Mouse (Mus musculus) kidney, postnatal 0 days (tissue): ENCODE measurements around the gene Grid2. TPM values are rescaled to one million over a fixed set of nuclear protein-coding genes. Genes with fewer than 3 reads are reported as not detected.
A peak's percentile ranks its signal among the peaks of the same experiment; 100 is the strongest.

ENCODE experiments used
- ATAC-seq: fragments of 200-750 bp; cut with Nextera tagmentation; replicated peaks from 2 replicates; pipeline ENCODE4 v1.8.0; 2017; ENCODE audit warnings: low read depth, moderate number of reproducible peaks, moderate TSS enrichment, moderate library complexity; ENCODE audit not compliant: low FRiP score
- DNase-seq: peaks from one replicate; pipeline ENCODE4 v3.0.0-alpha.2; 2016; ENCODE audit warnings: low spot score
- H3K27ac ChIP-seq: fragments of 300-500 bp; sonication (generic); 2 replicates; pipeline ENCODE4 v1.5.1; 2014; ENCODE audit warnings: mild to moderate bottlenecking
- H3K27me3 ChIP-seq: fragments of 300-500 bp; sonication (generic); 2 replicates; pipeline ENCODE4 v1.6.1; 2014; ENCODE audit warnings: low read length, mixed read lengths; ENCODE audit not compliant: insufficient read depth
- H3K36me3 ChIP-seq: fragments of 300-500 bp; sonication (generic); 2 replicates; pipeline ENCODE4 v1.6.1; 2014; ENCODE audit warnings: low read length, mixed read lengths; ENCODE audit not compliant: insufficient read depth
- H3K4me1 ChIP-seq: fragments of 300-500 bp; sonication (generic); replicated peaks from 2 replicates; pipeline ENCODE4 v1.6.1; 2014; ENCODE audit warnings: antibody characterized with exemption, low read length, mixed read lengths; ENCODE audit not compliant: insufficient read depth
- H3K4me2 ChIP-seq: fragments of 300-500 bp; sonication (generic); 2 replicates; pipeline ENCODE4 v1.6.1; 2014; ENCODE audit warnings: mild to moderate bottlenecking, low read length, moderate library complexity, mixed read lengths
- H3K4me3 ChIP-seq: fragments of 300-500 bp; sonication (generic); replicated peaks from 2 replicates; pipeline ENCODE4 v1.5.1; 2014; ENCODE audit warnings: low read depth, low read length
- H3K9ac ChIP-seq: fragments of 300-500 bp; sonication (generic); 2 replicates; pipeline ENCODE4 v1.6.1; 2014; ENCODE audit warnings: low read depth, low read length
- H3K9me3 ChIP-seq: fragments of 300-500 bp; sonication (generic); replicated peaks from 2 replicates; pipeline ENCODE4 v1.6.1; 2016; ENCODE audit warnings: low read length, inconsistent platforms, mixed read lengths
- CTCF ChIP-seq: IDR thresholded peaks from 2 replicates; pipeline ENCODE4 v1.5.1; 2016; ENCODE audit warnings: antibody characterized with exemption, low read depth, mild to moderate bottlenecking, moderate library complexity
- WGBS: fragments of 180-500 bp; shearing (Covaris S2); extraction: QIAGEN DNeasy Blood & Tissue Kit; methylation state at CpG from one replicate; pipeline ENCODE4 v1.1.7; 2014; 5-methylcytosine and 5-hydroxymethylcytosine counted together
- polyA plus RNA-seq: library from polyadenylated mRNA; unstranded; fragments of >200 nt; fragmentation: Nextera tagmentation; extraction: Ambion mirVana; gene quantifications from 2 replicates; pipeline ENCODE4 v1.2.1, GENCODE M21; 2015

The Grid2 gene
- polyA plus RNA-seq, 1 experiment from 2014 or later = 0.21 TPM

- no peaks in the 10 kb centered on the region for H3K9me3 ChIP-seq
- no peak overlapping the region for H3K4me2 ChIP-seq
- TF ChIP-seq CTCF = no peak
- H3K4me3 ChIP-seq = no peak overlapping the region
- H3K4me1 ChIP-seq = no peaks in the 10 kb centered on the region
- no peak overlapping the region for H3K27ac ChIP-seq
- H3K36me3 ChIP-seq = no peaks in the 10 kb centered on the region
- DNase-seq = no peak
- no peak overlapping the region for H3K9ac ChIP-seq
- no peaks in the 10 kb centered on the region for H3K27me3 ChIP-seq
- WGBS = 46% methylated on average over 1 of the region's 1 CpGs
- no peak for ATAC-seq
Observed at GRCm38 (mm10) chr6:64504394-64504793, 1248.7 kb downstream of the Grid2 start.

GRCm38 (mm10) chr6:64542168-64542567, 1286.5 kb downstream of the Grid2 start:
- Histone ChIP-seq H3K9me3 (no peaks in the 10 kb centered on the region), H3K36me3 (no peaks in the 10 kb centered on the region), H3K4me1 (no peaks in the 10 kb centered on the region), H3K4me3 (no peak overlapping the region), H3K4me2 (no peak overlapping the region), H3K27me3 (no peaks in the 10 kb centered on the region), H3K9ac (no peak overlapping the region), H3K27ac (no peak overlapping the region)
- DNase-seq (no peak), ATAC-seq (no peak)
- no peak for TF ChIP-seq CTCF
- WGBS = 86% methylated on average over 3 of the region's 3 CpGs

- Histone ChIP-seq H3K27ac (no peak overlapping the region), H3K4me1 (no peaks in the 10 kb centered on the region), H3K4me2 (no peak overlapping the region), H3K36me3 (no peaks in the 10 kb centered on the region), H3K9me3 (no peaks in the 10 kb centered on the region), H3K9ac (no peak overlapping the region), H3K27me3 (no peaks in the 10 kb centered on the region), H3K4me3 (no peak overlapping the region)
- no peak for TF ChIP-seq CTCF
- ATAC-seq = no peak; the same call in 1 of the 2 replicates
- 32% methylated on average over 3 of the region's 3 CpGs for WGBS
- peak; percentile 9 for DNase-seq
Observed at GRCm38 (mm10) chr6:64553645-64554044, 1298.0 kb downstream of the Grid2 start.

- H3K27ac ChIP-seq = no peak overlapping the region
- ATAC-seq (no peak), DNase-seq (peak; percentile 5)
- H3K9ac ChIP-seq = no peak overlapping the region
- H3K4me2 ChIP-seq = no peak overlapping the region
- no peaks in the 10 kb centered on the region for H3K36me3 ChIP-seq
- no peaks in the 10 kb centered on the region for H3K4me1 ChIP-seq
- H3K27me3 ChIP-seq = no peaks in the 10 kb centered on the region
- 66% methylated on average over 4 of the region's 4 CpGs for WGBS
- TF ChIP-seq CTCF = no peak
- H3K4me3 ChIP-seq = no peak overlapping the region
- H3K9me3 ChIP-seq = no peaks in the 10 kb centered on the region
Observed at GRCm38 (mm10) chr6:64555220-64555619, 1299.5 kb downstream of the Grid2 start.

GRCm38 (mm10) chr6:64568599-64568998, 1312.9 kb downstream of the Grid2 start:
- 66% methylated on average over 5 of the region's 5 CpGs for WGBS
- Histone ChIP-seq H3K4me3 (no peak overlapping the region), H3K4me2 (no peak overlapping the region), H3K4me1 (no peaks in the 10 kb centered on the region), H3K9ac (no peak overlapping the region), H3K9me3 (no peaks in the 10 kb centered on the region), H3K27ac (no peak overlapping the region), H3K27me3 (no peaks in the 10 kb centered on the region), H3K36me3 (no peaks in the 10 kb centered on the region)
- TF ChIP-seq CTCF = peak; percentile 68
- peak; percentile 50 for DNase-seq
- no peak for ATAC-seq

- no peak overlapping the region for H3K4me2 ChIP-seq
- no peaks in the 10 kb centered on the region for H3K4me1 ChIP-seq
- TF ChIP-seq CTCF = no peak
- DNase-seq (no peak), ATAC-seq (no peak)
- 75% methylated on average over 3 of the region's 3 CpGs for WGBS
- H3K9me3 ChIP-seq = no peaks in the 10 kb centered on the region
- H3K9ac ChIP-seq = no peak overlapping the region
- H3K27me3 ChIP-seq = no peaks in the 10 kb centered on the region
- H3K27ac ChIP-seq = no peak overlapping the region
- no peaks in the 10 kb centered on the region for H3K36me3 ChIP-seq
- no peak overlapping the region for H3K4me3 ChIP-seq
Observed at GRCm38 (mm10) chr6:64581338-64581737, 1325.7 kb downstream of the Grid2 start.

GRCm38 (mm10) chr6:64588487-64589205, 1333.0 kb downstream of the Grid2 start:
- no peak for TF ChIP-seq CTCF
- WGBS = 81% methylated on average over 7 of the region's 7 CpGs
- Histone ChIP-seq H3K36me3 (no peaks in the 10 kb centered on the region), H3K9ac (no peak overlapping the region), H3K4me3 (no peak overlapping the region), H3K27me3 (no peaks in the 10 kb centered on the region), H3K27ac (no peak overlapping the region), H3K4me1 (no peaks in the 10 kb centered on the region), H3K9me3 (no peaks in the 10 kb centered on the region), H3K4me2 (no peak overlapping the region)
- ATAC-seq = no peak
- no peak for DNase-seq
